Mouse (Mus musculus) layer of hippocampus, adult 9-10 months (tissue): ENCODE measurements at regions not wholly inside any gene's neighbourhood (a gene's known extent, or its start where the extent isn't known, plus 50 kb on each side); places are given as distances from the start of the nearest gene placed in this dataset.

Experiments used
- DNase-seq: peaks from one replicate; pipeline ENCODE4 v3.0.0; 2022; ENCODE audit warnings: low spot score

DNA sequence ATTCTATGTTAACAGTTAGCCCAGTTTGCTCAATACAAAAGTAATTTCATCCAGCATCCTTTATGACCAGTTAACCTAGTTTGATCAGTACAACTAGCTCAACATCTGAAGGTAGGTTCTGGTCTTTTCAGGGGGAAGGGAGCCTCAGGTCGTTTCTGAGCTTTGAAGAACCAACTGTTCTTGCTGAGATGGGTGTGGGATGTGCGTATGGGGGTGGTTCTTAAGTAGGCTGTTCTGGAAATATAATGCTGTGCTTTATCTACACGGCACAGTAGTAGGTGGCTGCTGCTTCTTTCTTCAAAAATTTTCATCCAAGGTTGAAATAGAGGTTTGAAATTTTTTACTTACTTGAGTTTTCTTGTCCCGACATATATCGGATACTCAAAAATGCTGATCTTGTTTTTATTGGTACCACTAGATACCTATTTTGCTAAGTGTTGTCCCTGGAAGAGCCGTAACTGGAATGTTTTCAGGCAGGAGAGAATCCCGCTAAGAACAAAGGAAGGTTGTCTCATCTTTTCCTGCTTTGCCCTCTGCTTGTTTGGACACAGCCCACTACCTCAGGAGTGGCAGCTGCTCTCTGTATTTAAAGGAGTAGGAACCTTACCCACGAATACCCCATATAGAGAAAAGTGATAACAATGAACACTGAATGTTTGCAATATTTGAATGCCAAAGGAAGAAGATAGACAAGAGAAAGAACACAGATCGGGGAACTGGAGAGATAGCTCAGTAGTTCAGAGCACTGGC lies 275.5 kb downstream of the Cdh10 start:
- DNase-seq = no peak

DNA sequence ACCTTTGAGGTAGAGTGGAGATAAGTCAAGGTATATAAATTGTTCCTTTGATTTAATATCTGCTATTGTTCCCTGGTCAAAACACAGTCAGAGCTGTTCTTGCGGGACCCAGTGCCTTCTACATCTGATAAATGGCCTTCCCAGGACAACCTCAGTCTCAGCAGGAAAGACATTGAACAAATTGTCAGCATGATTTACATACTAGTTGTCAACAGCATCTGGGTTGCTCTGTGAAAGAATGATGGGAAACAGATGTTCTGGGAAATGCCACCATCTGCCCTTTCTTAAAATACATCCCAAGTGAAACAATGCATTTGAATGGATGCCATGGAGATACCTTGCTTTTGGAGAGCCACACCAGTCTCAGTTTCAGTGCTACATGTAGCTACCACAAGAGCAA lies 296.2 kb downstream of the Cdh10 start:
- no peak for DNase-seq

DNA sequence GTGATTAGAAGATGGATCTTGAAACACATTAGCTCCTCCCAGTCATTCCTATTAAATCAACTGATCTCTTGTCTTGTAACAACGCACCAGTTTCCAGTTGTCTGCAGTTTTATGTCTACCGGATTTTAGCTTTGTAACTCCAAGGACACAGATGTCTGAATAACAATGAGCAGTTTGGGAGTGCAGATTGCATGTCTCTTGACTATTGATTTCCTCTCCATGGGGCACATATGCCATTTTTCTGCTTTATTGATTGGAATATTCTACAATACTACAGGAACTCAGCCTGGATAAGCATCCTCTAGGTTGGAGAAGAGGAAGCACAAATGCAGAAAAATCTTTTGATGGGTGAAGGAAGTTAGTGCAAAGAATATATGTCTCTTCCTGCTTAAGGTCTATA lies 300.2 kb downstream of the Cdh10 start:
- DNase-seq = peak; percentile 26

DNA sequence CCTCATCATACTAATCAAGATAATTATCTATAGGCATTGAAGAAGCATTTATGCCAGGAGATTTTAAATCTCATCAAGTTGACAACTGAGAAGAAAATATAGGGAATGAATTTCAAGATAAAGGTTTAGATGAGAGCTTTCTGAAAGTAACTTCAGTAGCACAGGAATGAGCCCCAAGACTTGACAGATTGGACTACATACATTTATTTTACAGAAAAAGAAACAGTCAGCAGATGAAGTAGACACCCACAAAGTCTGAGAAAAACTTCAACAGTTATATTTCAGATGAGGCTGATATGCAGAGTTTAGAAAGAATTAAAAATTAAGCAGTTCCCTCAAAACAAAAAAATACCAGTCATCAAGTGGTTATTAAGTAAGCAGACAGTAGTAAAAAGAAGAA lies 308.7 kb downstream of the Cdh10 start:
- DNase-seq = no peak

DNA sequence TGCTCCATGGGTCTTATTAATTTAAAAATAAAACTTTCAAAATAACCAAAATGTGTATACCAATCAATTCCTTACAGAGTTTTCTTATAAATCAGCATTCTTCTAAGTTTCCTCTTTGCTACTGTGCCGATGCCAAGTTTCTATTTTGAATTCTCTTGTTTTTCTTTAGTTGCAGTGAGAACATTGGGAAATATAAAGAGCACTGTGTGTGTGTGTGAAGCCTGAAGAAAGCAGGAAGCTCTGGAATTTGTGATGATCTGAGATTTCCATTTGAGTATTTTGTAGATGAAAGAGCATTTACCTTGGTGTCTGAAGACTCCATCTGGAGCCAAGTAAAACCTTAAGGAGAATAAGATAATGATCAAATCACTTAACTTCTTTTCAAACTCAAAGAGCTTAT lies 310.6 kb downstream of the Cdh10 start:
- DNase-seq = no peak

DNA sequence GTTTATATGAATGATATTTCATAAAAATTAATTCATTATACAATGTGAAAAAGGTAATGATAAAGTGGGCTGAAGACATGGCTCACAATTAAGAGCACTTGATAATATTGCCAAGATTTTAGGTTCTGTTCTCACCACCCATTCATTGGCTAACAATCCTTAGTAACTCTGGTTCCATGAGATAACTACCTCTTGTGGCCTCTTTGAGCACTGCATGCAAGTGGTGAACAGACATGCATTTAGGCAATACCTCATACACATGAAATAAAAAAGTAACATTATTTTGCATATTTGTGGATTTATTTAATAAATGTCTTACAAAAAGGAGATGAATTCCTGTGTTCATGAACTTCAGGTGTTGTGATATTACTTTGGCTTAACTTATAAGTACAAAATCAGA lies 334.9 kb downstream of the Cdh10 start:
- DNase-seq = no peak

DNA sequence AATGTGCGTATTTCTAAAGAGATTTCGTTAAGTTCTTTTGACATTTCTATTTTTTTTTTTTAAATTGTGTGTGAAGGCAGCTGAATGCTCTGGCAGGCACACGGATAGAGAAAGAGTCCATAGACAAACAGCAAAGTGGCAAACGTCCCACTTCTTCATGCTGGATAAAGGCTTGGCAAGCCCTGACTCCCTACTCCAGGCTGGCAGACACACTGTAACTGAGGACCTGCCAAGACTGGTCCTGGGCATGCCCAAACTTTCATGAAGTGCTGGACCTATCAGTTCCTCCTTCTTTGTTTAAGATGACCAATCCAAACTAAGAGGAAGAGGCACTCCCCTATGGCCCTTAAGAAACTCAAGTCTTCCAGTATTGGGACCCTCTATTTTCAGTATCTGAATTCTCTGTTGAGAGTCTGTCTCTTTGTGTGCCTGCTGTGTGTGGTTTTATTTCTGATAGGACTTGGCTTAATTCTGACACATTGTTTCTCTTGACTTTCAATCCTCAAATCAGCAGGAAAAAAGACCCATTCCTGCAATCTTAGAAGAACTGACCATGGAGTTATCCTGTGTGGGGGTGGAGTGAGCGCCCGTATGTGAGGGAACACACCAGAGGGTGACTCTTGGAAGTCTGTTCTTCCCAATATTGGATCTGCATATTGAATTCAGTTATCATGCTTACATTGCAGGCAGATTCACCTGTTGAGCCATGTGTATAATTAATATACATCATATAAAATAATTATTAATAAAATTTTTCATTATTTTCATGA lies 343.6 kb downstream of the Cdh10 start:
- no peak for DNase-seq

DNA sequence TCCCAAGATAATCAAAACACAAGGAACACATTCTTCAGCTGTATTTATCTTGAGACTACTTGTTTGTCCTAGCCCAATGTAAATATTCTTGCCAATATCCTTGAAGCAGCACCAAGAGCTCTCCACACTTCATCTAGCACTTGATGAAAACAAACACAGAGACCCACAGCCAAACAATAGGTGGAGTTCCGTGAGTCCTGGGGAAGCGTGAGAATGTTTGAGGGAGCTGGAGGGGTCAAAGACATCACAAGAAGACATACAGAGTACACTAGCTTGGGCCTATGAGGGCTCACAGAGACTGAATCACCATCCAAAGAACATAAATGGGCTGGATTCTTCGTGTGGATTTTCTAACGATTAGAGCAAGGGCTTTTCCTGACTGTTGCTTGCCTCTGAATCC lies 356.7 kb downstream of the Cdh10 start:
- DNase-seq = no peak
